Mouse (Mus musculus) adrenal gland, adult 8-10 months (tissue): ENCODE measurements around the gene Sesn3. TPM values are rescaled to one million over a fixed set of nuclear protein-coding genes. Genes with fewer than 3 reads are reported as not detected.

Source experiments
- DNase-seq: peaks from one replicate; pipeline ENCODE4 v3.0.0; 2022
- total RNA-seq, 4 experiments: library from RNA; stranded (reverse); gene quantifications; 2 replicates each; pipeline ENCODE4 v1.2.4; 2022

Gene Sesn3
- total RNA-seq, 4 experiments from 2014 or later, result 90.4 to 92.4 (median 91.1) TPM

GRCm38 (mm10) chr9:14362068-14362768 lies 87.4 kb downstream of the Sesn3 start:
- DNase-seq, result no peak

DNA sequence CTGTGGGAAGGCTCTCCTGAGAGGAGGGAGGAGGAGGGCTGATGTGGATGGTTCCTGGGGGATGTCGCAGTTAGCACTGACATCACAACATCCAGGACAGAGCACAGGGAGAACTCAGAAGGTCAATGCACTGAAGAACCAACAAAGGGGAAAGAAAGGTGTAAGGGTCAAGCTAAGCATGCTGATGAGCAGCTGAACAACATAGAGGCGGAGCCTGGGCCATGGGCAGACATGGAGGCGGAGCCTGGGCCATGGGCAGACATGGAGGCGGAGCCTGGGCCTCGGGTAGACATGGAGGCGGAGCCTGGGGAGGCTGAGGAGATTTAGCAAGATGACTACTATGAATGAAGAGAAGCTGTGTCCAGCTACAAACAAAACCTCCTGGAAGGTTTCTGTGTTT lies 88.7 kb downstream of the Sesn3 start:
- no peak for DNase-seq

DNA sequence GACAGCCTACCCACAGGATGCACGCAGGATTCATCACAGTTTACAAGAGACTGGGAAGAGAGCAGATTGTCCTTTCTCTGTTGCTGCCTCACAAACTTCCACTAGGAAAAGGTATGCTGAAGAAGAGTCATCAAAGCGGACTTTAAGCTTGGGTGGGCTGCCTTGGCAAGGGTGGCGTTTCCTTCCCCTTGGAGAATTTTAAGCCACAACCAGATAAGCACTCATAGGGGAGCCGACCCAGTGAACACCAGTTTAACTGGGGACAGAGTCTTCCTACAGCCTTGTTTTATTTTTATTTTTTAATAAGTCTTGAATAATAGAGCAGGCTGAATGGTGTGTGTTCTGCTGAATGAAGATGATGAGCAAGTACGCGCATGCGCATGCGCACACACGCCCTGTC lies 89.9 kb downstream of the Sesn3 start:
- no peak for DNase-seq

DNA sequence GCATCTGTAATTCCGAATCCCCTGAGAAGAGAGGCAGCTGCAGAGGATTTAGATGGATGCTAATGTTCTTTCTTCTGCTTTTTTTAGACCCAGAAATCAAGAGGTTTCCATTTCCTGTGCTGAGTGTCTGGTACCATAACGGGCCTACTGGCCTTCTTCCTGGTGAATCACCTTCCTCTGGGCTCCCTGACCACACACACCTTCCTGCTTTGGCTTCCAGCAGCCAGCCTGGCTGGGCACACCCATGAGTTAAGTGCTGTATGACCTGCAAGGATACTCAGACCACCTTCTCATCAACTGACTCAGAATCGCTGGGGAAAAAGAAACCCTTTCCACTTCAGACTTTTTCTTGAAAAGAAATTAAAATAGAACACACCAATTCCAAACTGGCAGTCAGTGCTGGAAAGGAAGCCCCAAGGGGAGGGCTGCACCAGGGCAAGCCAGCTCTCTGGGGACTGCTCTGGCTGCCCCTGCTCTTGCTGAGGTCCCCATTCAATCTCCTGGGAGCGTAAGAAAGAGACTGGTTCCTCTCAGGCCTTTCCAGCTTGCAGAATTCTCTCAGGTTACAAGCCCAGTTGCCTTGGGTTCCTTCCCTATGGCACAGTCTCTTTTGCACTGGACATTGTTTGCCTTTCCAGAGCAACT lies 90.7 kb downstream of the Sesn3 start:
- DNase-seq, result no peak

GRCm38 (mm10) chr9:14367850-14368249 lies 93.0 kb downstream of the Sesn3 start:
- DNase-seq, result no peak

- DNase-seq, result no peak
These were observed 94.4 kb downstream of the Sesn3 start for GRCm38 (mm10) chr9:14369271-14369670.

DNA sequence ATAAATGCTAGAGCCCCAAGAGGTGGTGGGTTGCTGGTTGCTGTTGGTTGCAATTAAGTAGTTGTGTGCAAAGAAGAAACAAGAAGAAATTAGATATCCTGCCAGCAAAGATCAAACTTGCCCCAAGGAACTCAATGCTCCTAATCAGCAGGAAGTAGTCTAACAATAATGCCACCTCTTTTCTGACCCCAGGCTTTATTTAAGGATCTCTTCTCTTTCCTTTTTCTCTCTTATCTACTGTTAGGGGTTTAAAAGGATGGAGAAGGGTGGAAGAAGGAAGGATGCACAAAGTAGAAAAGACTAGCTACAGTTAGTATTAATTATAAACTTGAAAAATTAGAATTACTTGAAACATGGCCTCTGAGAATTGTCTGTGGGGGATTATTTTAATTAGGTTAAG lies 97.6 kb downstream of the Sesn3 start:
- no peak for DNase-seq

- no peak for DNase-seq
These were observed 101.3 kb downstream of the Sesn3 start for GRCm38 (mm10) chr9:14376149-14376548.

DNA sequence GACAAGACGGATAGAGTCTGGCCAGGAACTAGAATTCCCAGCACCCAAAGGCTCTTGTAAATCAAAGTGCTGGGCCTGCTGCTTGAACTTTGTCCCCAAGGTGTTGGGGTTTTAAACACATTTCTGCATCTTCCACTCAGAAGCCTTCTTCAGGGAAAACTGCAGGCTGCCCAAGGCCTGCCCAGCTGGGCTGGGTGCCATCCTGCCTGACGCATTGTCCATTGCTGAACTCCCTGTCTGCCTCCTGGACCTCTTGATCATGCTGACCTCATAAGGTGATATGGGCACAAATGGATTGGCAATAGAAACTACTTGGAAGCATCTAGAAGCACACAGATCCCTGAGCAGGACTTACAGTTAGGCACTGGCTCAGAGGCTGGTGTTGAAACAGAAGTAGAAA lies 103.3 kb downstream of the Sesn3 start:
- DNase-seq, result no peak

DNA sequence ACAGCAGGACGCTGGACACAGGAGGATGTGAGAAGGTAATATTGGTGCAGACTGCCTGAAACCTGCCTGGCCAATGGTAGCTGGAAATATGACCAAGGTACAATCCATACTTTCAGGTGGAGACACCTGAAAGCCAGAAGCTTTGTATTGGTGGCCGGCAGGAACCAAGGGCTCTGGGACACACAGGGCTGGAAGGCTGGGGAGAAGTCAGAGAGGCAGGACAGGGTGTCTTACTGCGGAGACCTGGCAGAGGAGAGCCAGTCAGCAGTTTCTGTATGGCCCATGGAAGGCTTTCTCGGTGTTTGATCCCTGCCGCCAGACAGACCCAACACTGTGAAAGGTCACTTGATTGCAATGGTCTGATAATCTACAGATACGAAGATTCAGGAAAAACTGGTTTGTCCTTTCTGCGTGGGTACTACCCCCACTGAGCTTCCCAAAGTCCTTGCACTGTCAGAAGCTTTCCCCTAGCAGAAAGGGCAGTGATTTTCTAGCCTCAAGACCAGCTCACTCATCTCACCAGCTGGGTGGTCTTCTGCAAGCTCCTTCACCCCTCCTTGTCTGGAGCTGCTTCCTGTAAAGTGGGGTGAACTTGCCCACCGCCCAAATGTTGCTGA lies 105.0 kb downstream of the Sesn3 start:
- DNase-seq, result no peak

DNA sequence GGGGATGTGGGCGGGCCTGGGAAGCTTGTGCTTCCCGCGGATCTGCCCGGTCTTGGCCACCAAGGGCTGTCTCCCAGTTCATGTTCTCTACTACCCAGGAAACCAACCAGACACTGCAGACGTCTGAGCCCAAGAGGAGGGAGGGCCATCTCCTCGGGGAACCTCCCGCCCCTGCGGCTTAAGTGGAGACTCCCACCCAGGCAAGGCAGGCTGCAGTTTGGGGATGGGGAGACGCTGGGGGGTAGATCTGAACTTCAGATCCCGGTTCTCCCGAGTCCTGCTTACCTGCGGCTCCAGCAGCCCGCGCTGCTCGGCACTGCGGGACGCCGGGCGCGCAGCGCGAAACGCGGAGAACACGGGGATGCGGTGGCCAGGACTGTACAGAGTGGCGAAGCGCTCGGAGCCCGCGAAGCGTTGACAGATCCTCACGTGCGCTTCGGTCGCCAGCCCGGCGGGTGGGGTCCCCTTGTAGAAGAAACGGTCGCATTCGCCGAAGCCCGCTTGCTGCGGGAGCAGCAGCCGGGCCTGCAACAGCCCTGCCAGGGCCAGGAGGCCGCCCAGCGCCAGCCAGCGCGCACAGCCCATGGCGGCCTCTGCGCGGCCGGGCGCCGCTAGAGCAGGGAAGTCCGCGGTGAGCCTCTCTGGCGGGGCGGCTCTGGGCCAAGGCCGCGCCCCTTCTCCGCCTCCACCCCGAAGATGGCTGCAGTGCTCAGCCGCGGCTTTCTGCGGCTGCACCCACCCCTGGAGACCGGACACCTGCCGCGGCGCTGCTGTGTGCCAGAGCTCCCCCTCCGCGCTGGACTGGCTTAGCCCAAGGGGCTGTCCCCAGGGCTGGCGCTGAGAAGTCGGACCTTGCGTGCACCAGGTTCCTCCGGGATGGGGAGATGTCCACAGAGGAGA lies 105.8 kb downstream of the Sesn3 start:
- peak; percentile 77 for DNase-seq

- DNase-seq, result no peak
These were observed 106.6 kb downstream of the Sesn3 start, which contains the start of gene Endod1 for GRCm38 (mm10) chr9:14381353-14382055. TSS of gene Endod1 (minus strand) at chr9:14381507.

DNA sequence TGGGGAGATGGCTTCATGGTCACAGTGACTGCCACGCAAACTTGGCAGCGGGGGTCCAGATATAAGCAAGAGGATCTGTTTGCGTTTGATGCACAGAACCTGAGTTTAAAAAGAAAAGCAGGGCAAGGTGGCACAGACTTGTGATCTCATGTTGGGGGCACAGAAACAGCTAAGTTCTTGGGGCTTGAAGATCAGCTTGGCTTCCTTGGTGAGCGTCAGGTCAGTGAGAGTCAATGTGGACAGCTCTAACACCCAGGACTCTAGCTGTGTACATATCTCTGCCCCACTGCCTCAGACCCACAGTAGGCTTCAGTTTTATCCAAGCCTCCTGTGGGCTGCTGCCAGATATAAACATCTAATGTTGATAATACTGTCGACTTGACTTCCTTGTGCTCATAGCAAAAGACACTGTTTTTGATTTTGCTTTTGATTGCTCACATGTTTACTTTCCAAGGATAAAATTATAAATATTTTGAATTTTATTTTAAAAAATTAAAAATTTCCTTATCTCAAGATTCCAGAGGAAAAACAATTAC lies 107.5 kb downstream of the Sesn3 start:
- no peak for DNase-seq

Other genes with a start within 250 kb of the Sesn3 start
- gene Endod1, start 106.4 kb downstream of the Sesn3 start, total RNA-seq, result 10 to 100 TPM; 13.3 to 20.5 (median 15.6) TPM
- gene Kdm4d, start 225.4 kb downstream of the Sesn3 start, total RNA-seq, result under 1 TPM; 0.35 to 0.45 (median 0.40) TPM
- 100 to 1,000 TPM; 111 to 117 (median 112) TPM for gene Cwc15, start 225.6 kb downstream of the Sesn3 start, total RNA-seq